8 mouse cellular contexts compared by ENCODE assay signal in the genomic region with DNA sequence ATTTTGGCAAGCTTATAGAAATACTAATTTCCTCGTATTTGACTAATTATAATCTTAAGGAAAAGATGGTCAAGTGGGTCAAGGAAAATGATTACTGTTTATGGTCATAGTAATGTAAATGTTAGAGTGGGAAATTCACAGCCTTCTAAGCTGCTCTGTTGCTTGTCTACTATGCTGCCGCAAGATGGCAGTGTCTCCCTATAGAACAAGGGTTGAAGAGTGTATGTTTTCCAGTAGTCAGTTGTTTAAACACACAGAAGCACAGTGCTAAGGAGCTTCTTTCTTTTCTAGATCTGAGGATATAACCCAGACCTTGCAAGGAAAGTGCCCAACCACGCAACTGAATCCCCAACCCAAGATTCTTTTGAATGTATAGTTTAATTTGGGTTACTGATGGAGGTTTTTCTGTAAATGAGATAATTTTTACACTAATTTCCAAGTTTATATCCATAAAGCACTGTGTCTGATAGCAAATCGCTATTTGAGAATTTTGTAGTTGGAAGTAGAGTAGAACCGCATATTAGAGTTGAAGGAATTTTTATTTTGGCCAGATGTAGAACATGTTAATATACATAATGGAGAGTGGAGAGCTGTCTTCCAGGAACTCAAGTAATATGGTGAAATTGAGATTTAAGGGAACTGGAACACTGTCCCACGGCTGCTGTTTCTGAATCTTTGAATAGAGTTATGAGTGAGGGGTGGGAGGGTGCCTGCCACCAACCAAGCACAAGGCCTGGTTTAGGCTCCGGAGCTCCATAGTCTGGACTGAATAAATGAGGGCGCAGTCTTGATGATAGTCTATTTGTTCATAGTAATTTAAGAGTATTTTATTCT. TPM values are rescaled to one million over a fixed set of nuclear protein-coding genes. Genes with fewer than 3 reads are reported as not detected.
A peak's percentile ranks its signal among the peaks of the same experiment; 100 is the strongest.
DNase-seq lines count a peak whose midpoint lies in the region; ATAC-seq and TF ChIP-seq lines count a peak whose summit lies in the region.
"Had no signal": no experiment of that assay in that cellular context is flagged by ENCODE, and none has a peak within 500 bp of the region (broad histone marks: within the 10 kb centered on the region; RNA-seq: fewer than 3 reads in every experiment).

No protein-coding gene starts in this region.

- H3K27me3 ChIP-seq in embryonic facial prominence, embryonic 13.5 days: no peaks in the 10 kb centered on the region
- H3K27me3 ChIP-seq in hindbrain, embryonic 10.5 days (ENCODE audit: insufficient read depth, poor library complexity, severe bottlenecking): no peaks in the 10 kb centered on the region

- H3K9me3 ChIP-seq in embryonic facial prominence, embryonic 13.5 days: 0 out of 2 replicates have a peak, but pooled peaks cover 2% of the 10 kb centered on the region
- H3K9me3 ChIP-seq in hindbrain, embryonic 10.5 days: no peaks in the 10 kb centered on the region

- peak; percentile 86 for DNase-seq in MN1 (ENCODE audit: low spot score)
- DNase-seq in adrenal gland, postnatal 4 days (ENCODE audit: low spot score in 2 of 2): peak; percentile 15 to 21
- peak; percentile 66 for DNase-seq in hindbrain, embryonic 10.5 days (ENCODE audit: low spot score)
- DNase-seq in layer of hippocampus, adult 2 months (ENCODE audit: low spot score in 2 of 2): peak; percentile 40 to 79
- DNase-seq in lung, postnatal 25 days (ENCODE audit: low spot score): peak; percentile 70
- DNase-seq in right cerebral cortex, adult 18-20 months: peak; percentile 66

- no peak overlapping the region for H3K9ac ChIP-seq in embryonic facial prominence, embryonic 13.5 days

- no peak overlapping the region for H3K4me3 ChIP-seq in embryonic facial prominence, embryonic 13.5 days
- no peak overlapping the region for H3K4me3 ChIP-seq in hindbrain, embryonic 10.5 days
- H3K4me3 ChIP-seq in layer of hippocampus, adult 2 months: no peak overlapping the region
- H3K4me3 ChIP-seq: myocyte had no signal

- peak; percentile 95 for TF ChIP-seq CTCF in layer of hippocampus, adult 2 months (conservative IDR thresholded peaks at IDR 0.05)

- no peak overlapping the region for H3K4me2 ChIP-seq in embryonic facial prominence, embryonic 13.5 days

- no peak overlapping the region for H3K27ac ChIP-seq in embryonic facial prominence, embryonic 13.5 days
- H3K27ac ChIP-seq in hindbrain, embryonic 10.5 days: peak overlapping the region; percentile 41; the same call in 1 of the 2 replicates
- H3K27ac ChIP-seq in layer of hippocampus, adult 2 months: no peak overlapping the region

- no peaks in the 10 kb centered on the region for H3K4me1 ChIP-seq in embryonic facial prominence, embryonic 13.5 days
- H3K4me1 ChIP-seq in hindbrain, embryonic 10.5 days (replicated peaks): peaks cover 7% of the 10 kb centered on the region; the same call in 1 of the 2 replicates

- WGBS in embryonic facial prominence, embryonic 13.5 days: 36% methylated on average over 8 of the region's 8 CpGs
- 54% methylated on average over 8 of the region's 8 CpGs for WGBS in hindbrain, embryonic 10.5 days

- ATAC-seq in embryonic facial prominence, embryonic 13.5 days (ENCODE audit: insufficient number of reproducible peaks, insufficient read depth, low FRiP score, low TSS enrichment, low read depth): peak; percentile 56; the same call in 1 of the 2 replicates

- no peaks in the 10 kb centered on the region for H3K36me3 ChIP-seq in embryonic facial prominence, embryonic 13.5 days
- no peaks in the 10 kb centered on the region for H3K36me3 ChIP-seq in hindbrain, embryonic 10.5 days

RNA-seq across cellular contexts. Expression of gene Hdac2, which starts 40.1 kb away (rescaled TPM):
- 100 to 1,000 TPM; 114 to 115 TPM for total RNA-seq in adrenal gland, postnatal 4 days (2021)
- 327 and 352 TPM in 2 replicates for polyA plus RNA-seq in embryonic facial prominence, embryonic 13.5 days (2015; fragmentation: Nextera tagmentation; extraction: Ambion mirVana)
- polyA plus RNA-seq in hindbrain, embryonic 10.5 days (2016; fragmentation: Nextera tagmentation; extraction: Ambion mirVana): 314 and 330 TPM in 2 replicates
- total RNA-seq in layer of hippocampus, adult 2 months (2021): 10 to 100 TPM; 91.7 to 92.2 TPM

Comparison
In these comparisons a context has a peak if more than half of its experiments do, and no peak if none do; other contexts are left out.
1. DNase-seq: peak in every context shown above with its lines; median percentile 86 in MN1; 70 in lung, postnatal 25 days; 66 in hindbrain, embryonic 10.5 days; 66 in right cerebral cortex, adult 18-20 months; 60 in layer of hippocampus, adult 2 months; 18 in adrenal gland, postnatal 4 days.